Mouse (Mus musculus): ENCODE measurements around the gene Hlcs. TPM values are rescaled to one million over a fixed set of nuclear protein-coding genes. Genes with fewer than 3 reads are reported as not detected.
A peak's percentile ranks its signal among the peaks of the same experiment; 100 is the strongest.

Gene Hlcs
- polyA plus RNA-seq, 1 experiment, result 3.5 TPM

GRCm38 (mm10) chr16:94234202-94234601, 79.2 kb downstream of the Hlcs start:
- no peak overlapping the region for H3K27ac ChIP-seq (ENCODE audit: control insufficient read depth, insufficient read depth, low read depth, low read length)
- H3K4me3 ChIP-seq (ENCODE audit: control insufficient read depth, low read depth, low read length), result no peak overlapping the region
- H3K36me3 ChIP-seq (ENCODE audit: control insufficient read depth, insufficient read depth, low read length), result no peaks in the 10 kb centered on the region
- H3K4me1 ChIP-seq (ENCODE audit: control insufficient read depth, insufficient read depth, low read length), result no peaks in the 10 kb centered on the region
- H3K27me3 ChIP-seq (ENCODE audit: control insufficient read depth, insufficient read depth, low read length), result no peaks in the 10 kb centered on the region
- TF ChIP-seq CTCF (IDR thresholded peaks at IDR 0.05; ENCODE audit: control insufficient read depth, insufficient read depth, insufficient replicate concordance, low read depth, low read length) (no peak), POLR2A (IDR thresholded peaks at IDR 0.05; ENCODE audit: control insufficient read depth, low read depth, low read length) (no peak)

GRCm38 (mm10) chr16:94230909-94231575, 82.3 kb downstream of the Hlcs start:
- no peak overlapping the region for H3K27ac ChIP-seq (ENCODE audit: control insufficient read depth, insufficient read depth, low read depth, low read length)
- TF ChIP-seq POLR2A (IDR thresholded peaks at IDR 0.05; ENCODE audit: control insufficient read depth, low read depth, low read length) (no peak), CTCF (IDR thresholded peaks at IDR 0.05; ENCODE audit: control insufficient read depth, insufficient read depth, insufficient replicate concordance, low read depth, low read length) (no peak)
- no peak overlapping the region for H3K4me3 ChIP-seq (ENCODE audit: control insufficient read depth, low read depth, low read length)
- H3K27me3 ChIP-seq (ENCODE audit: control insufficient read depth, insufficient read depth, low read length), result no peaks in the 10 kb centered on the region
- no peaks in the 10 kb centered on the region for H3K36me3 ChIP-seq (ENCODE audit: control insufficient read depth, insufficient read depth, low read length)
- H3K4me1 ChIP-seq (ENCODE audit: control insufficient read depth, insufficient read depth, low read length), result no peaks in the 10 kb centered on the region

GRCm38 (mm10) chr16:94230499-94230898, 82.9 kb downstream of the Hlcs start:
- Histone ChIP-seq H3K4me1 (ENCODE audit: control insufficient read depth, insufficient read depth, low read length) (no peaks in the 10 kb centered on the region), H3K4me3 (ENCODE audit: control insufficient read depth, low read depth, low read length) (no peak overlapping the region), H3K27ac (ENCODE audit: control insufficient read depth, insufficient read depth, low read depth, low read length) (no peak overlapping the region), H3K27me3 (ENCODE audit: control insufficient read depth, insufficient read depth, low read length) (no peaks in the 10 kb centered on the region), H3K36me3 (ENCODE audit: control insufficient read depth, insufficient read depth, low read length) (no peaks in the 10 kb centered on the region)
- no peak for TF ChIP-seq POLR2A (IDR thresholded peaks at IDR 0.05; ENCODE audit: control insufficient read depth, low read depth, low read length)
- TF ChIP-seq CTCF (IDR thresholded peaks at IDR 0.05; ENCODE audit: control insufficient read depth, insufficient read depth, insufficient replicate concordance, low read depth, low read length), result no peak

GRCm38 (mm10) chr16:94229890-94230289, 83.5 kb downstream of the Hlcs start:
- Histone ChIP-seq H3K27me3 (ENCODE audit: control insufficient read depth, insufficient read depth, low read length) (no peaks in the 10 kb centered on the region), H3K27ac (ENCODE audit: control insufficient read depth, insufficient read depth, low read depth, low read length) (no peak overlapping the region), H3K4me1 (ENCODE audit: control insufficient read depth, insufficient read depth, low read length) (no peaks in the 10 kb centered on the region), H3K36me3 (ENCODE audit: control insufficient read depth, insufficient read depth, low read length) (no peaks in the 10 kb centered on the region), H3K4me3 (ENCODE audit: control insufficient read depth, low read depth, low read length) (no peak overlapping the region)
- TF ChIP-seq CTCF (IDR thresholded peaks at IDR 0.05; ENCODE audit: control insufficient read depth, insufficient read depth, insufficient replicate concordance, low read depth, low read length), result peak; percentile 19; the same call in 1 of the 2 replicates
- no peak for TF ChIP-seq POLR2A (IDR thresholded peaks at IDR 0.05; ENCODE audit: control insufficient read depth, low read depth, low read length)

GRCm38 (mm10) chr16:94228858-94229555, 84.4 kb downstream of the Hlcs start:
- Histone ChIP-seq H3K4me3 (ENCODE audit: control insufficient read depth, low read depth, low read length) (no peak overlapping the region), H3K27ac (ENCODE audit: control insufficient read depth, insufficient read depth, low read depth, low read length) (no peak overlapping the region), H3K4me1 (ENCODE audit: control insufficient read depth, insufficient read depth, low read length) (no peaks in the 10 kb centered on the region), H3K27me3 (ENCODE audit: control insufficient read depth, insufficient read depth, low read length) (no peaks in the 10 kb centered on the region), H3K36me3 (ENCODE audit: control insufficient read depth, insufficient read depth, low read length) (no peaks in the 10 kb centered on the region)
- TF ChIP-seq POLR2A (IDR thresholded peaks at IDR 0.05; ENCODE audit: control insufficient read depth, low read depth, low read length) (no peak), CTCF (IDR thresholded peaks at IDR 0.05; ENCODE audit: control insufficient read depth, insufficient read depth, insufficient replicate concordance, low read depth, low read length) (no peak)

GRCm38 (mm10) chr16:94227328-94228018, 85.9 kb downstream of the Hlcs start:
- TF ChIP-seq POLR2A (IDR thresholded peaks at IDR 0.05; ENCODE audit: control insufficient read depth, low read depth, low read length) (no peak), CTCF (IDR thresholded peaks at IDR 0.05; ENCODE audit: control insufficient read depth, insufficient read depth, insufficient replicate concordance, low read depth, low read length) (no peak)
- H3K27ac ChIP-seq (ENCODE audit: control insufficient read depth, insufficient read depth, low read depth, low read length), result no peak overlapping the region
- H3K27me3 ChIP-seq (ENCODE audit: control insufficient read depth, insufficient read depth, low read length), result no peaks in the 10 kb centered on the region
- no peaks in the 10 kb centered on the region for H3K36me3 ChIP-seq (ENCODE audit: control insufficient read depth, insufficient read depth, low read length)
- H3K4me3 ChIP-seq (ENCODE audit: control insufficient read depth, low read depth, low read length), result no peak overlapping the region
- H3K4me1 ChIP-seq (ENCODE audit: control insufficient read depth, insufficient read depth, low read length), result no peaks in the 10 kb centered on the region

- Histone ChIP-seq H3K27me3 (ENCODE audit: control insufficient read depth, insufficient read depth, low read length) (no peaks in the 10 kb centered on the region), H3K4me1 (ENCODE audit: control insufficient read depth, insufficient read depth, low read length) (no peaks in the 10 kb centered on the region), H3K27ac (ENCODE audit: control insufficient read depth, insufficient read depth, low read depth, low read length) (no peak overlapping the region)
Observed at GRCm38 (mm10) chr16:94223363-94223720, 90.0 kb downstream of the Hlcs start.

More at GRCm38 (mm10) chr16:94223363-94223720, 90.0 kb downstream of the Hlcs start:
- Histone ChIP-seq H3K4me3 (ENCODE audit: control insufficient read depth, low read depth, low read length) (no peak overlapping the region), H3K36me3 (ENCODE audit: control insufficient read depth, insufficient read depth, low read length) (no peaks in the 10 kb centered on the region)
- no peak for TF ChIP-seq CTCF (IDR thresholded peaks at IDR 0.05; ENCODE audit: control insufficient read depth, insufficient read depth, insufficient replicate concordance, low read depth, low read length)
- TF ChIP-seq POLR2A (IDR thresholded peaks at IDR 0.05; ENCODE audit: control insufficient read depth, low read depth, low read length), result no peak
